Mouse (Mus musculus) C2C12 (cell line): ENCODE data around the gene Zfp827.

Source experiments
- CEBPB ChIP-seq: IDR thresholded peaks from one replicate; pipeline ENCODE4 v1.6.1; 2011; ENCODE audit warnings: low read depth, mild to moderate bottlenecking, control low read depth, moderate library complexity
- CTCF ChIP-seq: IDR thresholded peaks from one replicate; pipeline ENCODE4 v1.5.1; 2011; ENCODE audit not compliant: control insufficient read depth, insufficient read depth, insufficient read length
- MAX ChIP-seq: IDR thresholded peaks from one replicate; pipeline ENCODE4 v1.6.1; 2011; ENCODE audit warnings: mild to moderate bottlenecking, control low read depth
- MYOD1 ChIP-seq: IDR thresholded peaks from one replicate; pipeline ENCODE4 v1.6.1; 2011; ENCODE audit warnings: low read depth; ENCODE audit not compliant: control insufficient read depth, insufficient read length
- MYOG ChIP-seq: IDR thresholded peaks from one replicate; pipeline ENCODE4 v1.6.1; 2011; ENCODE audit not compliant: control insufficient read depth, insufficient read length; ENCODE audit errors: extremely low read depth
- USF1 ChIP-seq: IDR thresholded peaks from one replicate; pipeline ENCODE4 v1.6.1; 2011; ENCODE audit warnings: low read depth, mild to moderate bottlenecking, control low read depth, moderate library complexity

DNA sequence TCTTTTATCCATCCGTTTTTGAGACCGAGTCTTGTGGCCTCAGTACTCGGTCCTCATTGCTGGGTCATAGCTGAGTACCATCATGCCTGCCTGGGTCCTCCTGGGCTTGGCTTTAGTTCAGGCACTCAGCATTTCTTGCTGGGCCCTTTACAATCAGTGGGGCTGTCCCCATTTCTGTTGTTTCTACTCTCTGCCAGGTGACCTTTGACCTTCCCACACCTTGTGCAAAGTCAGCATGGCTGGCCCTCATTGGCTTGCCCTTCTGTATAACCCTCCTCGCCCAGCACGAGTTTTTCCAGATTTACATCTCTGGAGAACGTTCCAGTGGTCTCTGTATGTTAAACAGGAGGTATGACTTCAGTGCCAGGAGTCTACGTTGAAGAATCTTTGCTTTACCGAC lies 83.2 kb downstream of the Zfp827 start:
- TF ChIP-seq CTCF (no peak), USF1 (no peak), MAX (no peak), MYOG (no peak), CEBPB (no peak), MYOD1 (no peak)
